Mouse (Mus musculus): ENCODE results near the gene Olfr887. TPM values are rescaled to one million over a fixed set of nuclear protein-coding genes. Genes with fewer than 3 reads are reported as not detected.

Olfr887 gene
- not detected in 2 replicates for polyA plus RNA-seq (2015; fragmentation: Nextera tagmentation; extraction: Ambion mirVana)

DNA sequence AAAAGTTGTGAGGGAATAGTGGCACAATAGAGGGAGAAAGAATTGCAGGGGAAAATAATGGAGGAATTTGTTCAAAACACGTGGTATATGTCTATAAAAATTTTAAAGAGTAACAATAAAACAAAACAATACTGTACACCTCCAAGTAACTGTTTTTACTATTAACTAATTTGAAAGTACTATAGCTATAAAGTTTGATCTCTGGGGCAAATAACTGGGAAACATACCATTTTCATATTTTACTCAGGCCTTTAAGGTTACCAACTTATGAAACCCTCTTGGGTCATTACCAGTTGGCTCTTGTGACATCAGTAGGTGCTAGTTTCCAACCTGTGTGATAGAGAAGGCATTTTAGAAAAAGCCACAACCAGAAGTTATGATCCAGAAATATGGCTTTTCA is at the start of gene Olfr887:
Gene Olfr887 (plus strand): TSS at position 301 of the 400 bp plus-strand sequence.
- H3K9me3 ChIP-seq (replicated peaks; ENCODE audit: control insufficient read depth, low read length) = no peaks in the 10 kb centered on the region
- no peak within 1 kb of the TSS for H3K4me2 ChIP-seq (ENCODE audit: low read depth, low read length)
- ATAC-seq (ENCODE audit: low read depth) = no peak
- no peaks in the 10 kb centered on the region for H3K36me3 ChIP-seq (ENCODE audit: control insufficient read depth, insufficient read depth)
- H3K4me1 ChIP-seq (ENCODE audit: control insufficient read depth, low read depth, low read length) = no peaks in the 10 kb centered on the region
- H3K4me3 ChIP-seq (ENCODE audit: low read depth, low read length) = no peak within 1 kb of the TSS
- no peak within 1 kb of the TSS for H3K9ac ChIP-seq (ENCODE audit: low read depth, low read length)
- no peak within 1 kb of the TSS for H3K27ac ChIP-seq (ENCODE audit: low read length)
- no peaks in the 10 kb centered on the region for H3K27me3 ChIP-seq (ENCODE audit: control insufficient read depth, insufficient read depth, low read depth, low read length)
- WGBS (ENCODE audit: insufficient replicate concordance) = 59% methylated on average over 1 of the region's 1 CpGs

DNA sequence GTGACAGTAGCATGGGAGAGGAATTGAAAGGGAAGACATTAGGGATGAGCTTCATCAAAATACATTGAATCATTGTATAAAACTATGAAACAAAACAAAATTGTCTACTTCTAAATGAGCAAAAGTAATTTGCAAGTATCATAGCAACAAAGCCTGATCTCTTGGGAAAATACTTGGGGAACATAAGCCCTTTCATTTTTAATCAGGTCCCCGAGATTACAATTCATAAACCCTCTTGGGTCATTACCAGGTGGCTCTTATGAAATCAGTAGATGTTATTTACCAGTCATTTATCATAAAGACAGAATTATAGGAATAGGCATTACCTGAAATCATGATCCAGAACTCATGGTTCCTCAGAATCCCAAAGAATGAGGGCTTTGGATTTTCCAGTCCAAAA is 37.6 kb upstream of the Olfr887 start, which contains the start of gene Olfr884:
Gene Olfr884 (plus strand): TSS at position 301 of the 400 bp plus-strand sequence.
- WGBS (ENCODE audit: insufficient replicate concordance) = 31% methylated on average over 1 of the region's 1 CpGs
- no peak within 1 kb of the TSS for H3K4me3 ChIP-seq (ENCODE audit: low read depth, low read length)
- H3K27ac ChIP-seq (ENCODE audit: low read length) = no peak within 1 kb of the TSS
- no peaks in the 10 kb centered on the region for H3K9me3 ChIP-seq (replicated peaks; ENCODE audit: control insufficient read depth, low read length)
- no peaks in the 10 kb centered on the region for H3K36me3 ChIP-seq (ENCODE audit: control insufficient read depth, insufficient read depth)
- H3K4me2 ChIP-seq (ENCODE audit: low read depth, low read length) = no peak within 1 kb of the TSS
- ATAC-seq (ENCODE audit: low read depth) = no peak
- H3K4me1 ChIP-seq (ENCODE audit: control insufficient read depth, low read depth, low read length) = no peaks in the 10 kb centered on the region
- no peak within 1 kb of the TSS for H3K9ac ChIP-seq (ENCODE audit: low read depth, low read length)
- no peaks in the 10 kb centered on the region for H3K27me3 ChIP-seq (ENCODE audit: control insufficient read depth, insufficient read depth, low read depth, low read length)

DNA sequence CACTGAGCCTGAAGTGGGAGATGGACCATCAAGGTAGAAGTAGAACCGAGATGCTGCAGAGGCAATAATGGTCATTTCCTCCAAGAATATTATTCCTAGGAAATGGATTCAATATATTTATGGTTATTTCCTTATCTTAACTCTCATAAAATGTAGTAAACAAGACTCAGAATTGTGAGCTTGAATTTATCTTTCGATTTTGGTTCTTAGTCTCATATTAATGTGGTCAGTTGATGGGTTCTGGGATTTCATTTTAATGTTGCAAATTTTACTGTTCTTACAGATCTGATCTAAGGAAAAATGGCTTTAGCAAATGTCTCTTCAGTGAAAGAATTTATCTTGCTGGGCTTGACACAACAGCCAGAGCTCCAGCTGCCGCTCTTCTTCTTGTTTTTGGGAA is 22.9 kb upstream of the Olfr887 start, which contains the start of gene Olfr885:
Gene Olfr885 (plus strand): TSS at position 301 of the 400 bp plus-strand sequence.
- H3K9ac ChIP-seq (ENCODE audit: low read depth, low read length) = no peak within 1 kb of the TSS
- H3K27me3 ChIP-seq (ENCODE audit: control insufficient read depth, insufficient read depth, low read depth, low read length) = no peaks in the 10 kb centered on the region
- no peak within 1 kb of the TSS for H3K27ac ChIP-seq (ENCODE audit: low read length)
- no peak for ATAC-seq (ENCODE audit: low read depth)
- no peak within 1 kb of the TSS for H3K4me3 ChIP-seq (ENCODE audit: low read depth, low read length)
- 57% methylated on average over 3 of the region's 3 CpGs for WGBS (ENCODE audit: insufficient replicate concordance)
- no peaks in the 10 kb centered on the region for H3K36me3 ChIP-seq (ENCODE audit: control insufficient read depth, insufficient read depth)
- H3K4me2 ChIP-seq (ENCODE audit: low read depth, low read length) = no peak within 1 kb of the TSS
- H3K9me3 ChIP-seq (replicated peaks; ENCODE audit: control insufficient read depth, low read length) = no peaks in the 10 kb centered on the region
- no peaks in the 10 kb centered on the region for H3K4me1 ChIP-seq (ENCODE audit: control insufficient read depth, low read depth, low read length)

DNA sequence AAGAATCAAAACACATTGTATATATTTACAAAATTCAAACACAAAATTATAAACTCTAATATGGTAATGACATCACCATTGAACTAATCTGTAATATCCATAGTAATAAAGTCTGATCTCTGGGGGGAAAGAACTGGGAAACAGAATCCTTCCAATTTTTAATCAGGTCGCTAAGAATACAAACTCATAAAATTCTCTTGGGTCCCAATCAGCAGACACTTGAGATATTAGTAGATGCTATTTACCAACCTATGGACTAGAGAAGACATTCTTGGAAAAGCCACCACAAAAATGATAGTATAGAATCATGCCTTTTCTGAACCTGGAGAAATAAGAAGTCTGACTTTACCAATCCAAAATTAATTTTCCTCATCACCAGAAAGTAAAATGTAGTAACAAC is 24.0 kb downstream of the Olfr887 start, which contains the start of gene Olfr888:
Gene Olfr888 (plus strand): TSS at position 301 of the 400 bp plus-strand sequence.
- H3K27ac ChIP-seq (ENCODE audit: low read length) = no peak within 1 kb of the TSS
- H3K4me1 ChIP-seq (ENCODE audit: control insufficient read depth, low read depth, low read length) = no peaks in the 10 kb centered on the region
- no peak within 1 kb of the TSS for H3K9ac ChIP-seq (ENCODE audit: low read depth, low read length)
- H3K9me3 ChIP-seq (replicated peaks; ENCODE audit: control insufficient read depth, low read length) = no peaks in the 10 kb centered on the region
- no peaks in the 10 kb centered on the region for H3K27me3 ChIP-seq (ENCODE audit: control insufficient read depth, insufficient read depth, low read depth, low read length)
- ATAC-seq (ENCODE audit: low read depth) = no peak
- H3K4me2 ChIP-seq (ENCODE audit: low read depth, low read length) = no peak within 1 kb of the TSS
- no peak within 1 kb of the TSS for H3K4me3 ChIP-seq (ENCODE audit: low read depth, low read length)
- no peaks in the 10 kb centered on the region for H3K36me3 ChIP-seq (ENCODE audit: control insufficient read depth, insufficient read depth)
- WGBS (ENCODE audit: insufficient replicate concordance) = 48% methylated on average over 1 of the region's 1 CpGs

DNA sequence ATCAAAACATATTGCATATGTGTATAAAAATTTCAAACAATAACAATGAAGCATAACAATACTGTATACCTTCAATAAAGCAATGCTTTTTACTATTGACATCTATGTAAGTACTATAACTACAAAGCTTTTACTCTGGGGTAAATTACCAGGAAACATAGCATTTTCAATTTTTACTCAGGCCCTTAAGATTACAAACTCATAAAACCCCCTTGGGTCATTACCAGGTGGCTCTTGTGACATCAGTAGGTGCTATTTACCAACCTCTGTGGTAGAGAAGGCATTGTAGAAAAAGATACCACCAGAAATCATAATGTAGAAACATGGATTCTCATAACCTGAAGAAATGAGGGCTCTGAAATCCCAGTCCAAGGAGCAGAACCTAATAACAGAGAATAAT is 31.0 kb downstream of the Olfr887 start, which contains the start of gene Olfr889:
Gene Olfr889 (plus strand): TSS at position 301 of the 400 bp plus-strand sequence.
- Histone ChIP-seq H3K36me3 (ENCODE audit: control insufficient read depth, insufficient read depth) (no peaks in the 10 kb centered on the region), H3K4me1 (ENCODE audit: control insufficient read depth, low read depth, low read length) (no peaks in the 10 kb centered on the region), H3K9me3 (replicated peaks; ENCODE audit: control insufficient read depth, low read length) (no peaks in the 10 kb centered on the region), H3K4me2 (ENCODE audit: low read depth, low read length) (no peak within 1 kb of the TSS), H3K27me3 (ENCODE audit: control insufficient read depth, insufficient read depth, low read depth, low read length) (no peaks in the 10 kb centered on the region), H3K27ac (ENCODE audit: low read length) (no peak within 1 kb of the TSS), H3K9ac (ENCODE audit: low read depth, low read length) (no peak within 1 kb of the TSS), H3K4me3 (ENCODE audit: low read depth, low read length) (no peak within 1 kb of the TSS)
- no peak for ATAC-seq (ENCODE audit: low read depth)

Other genes with a start within 250 kb of the Olfr887 start
- gene Olfr877, start 229.8 kb upstream of the Olfr887 start, polyA plus RNA-seq (2015; fragmentation: Nextera tagmentation; extraction: Ambion mirVana) = not detected in 2 replicates
- not detected in 2 replicates for gene Olfr145, start 187.3 kb upstream of the Olfr887 start, polyA plus RNA-seq (2015; fragmentation: Nextera tagmentation; extraction: Ambion mirVana)
- gene Olfr878, start 166.2 kb upstream of the Olfr887 start, polyA plus RNA-seq (2015; fragmentation: Nextera tagmentation; extraction: Ambion mirVana) = not detected in 2 replicates
- not detected in 2 replicates for gene Olfr881, start 92.2 kb upstream of the Olfr887 start, polyA plus RNA-seq (2015; fragmentation: Nextera tagmentation; extraction: Ambion mirVana)
- not detected in 2 replicates for gene Olfr883, start 58.3 kb upstream of the Olfr887 start, polyA plus RNA-seq (2015; fragmentation: Nextera tagmentation; extraction: Ambion mirVana)
- not detected in 2 replicates for gene Olfr884, start 37.5 kb upstream of the Olfr887 start, polyA plus RNA-seq (2015; fragmentation: Nextera tagmentation; extraction: Ambion mirVana)
- not detected in 2 replicates for gene Olfr885, start 22.8 kb upstream of the Olfr887 start, polyA plus RNA-seq (2015; fragmentation: Nextera tagmentation; extraction: Ambion mirVana)
- not detected in 2 replicates for gene Olfr888, start 24.1 kb downstream of the Olfr887 start, polyA plus RNA-seq (2015; fragmentation: Nextera tagmentation; extraction: Ambion mirVana)
- gene Olfr889, start 31.1 kb downstream of the Olfr887 start, polyA plus RNA-seq (2015; fragmentation: Nextera tagmentation; extraction: Ambion mirVana) = 0.06 and 0.12 TPM in 2 replicates
- gene Olfr890, start 58.4 kb downstream of the Olfr887 start, polyA plus RNA-seq (2015; fragmentation: Nextera tagmentation; extraction: Ambion mirVana) = not detected in 2 replicates
- not detected in 2 replicates for gene Olfr891, start 96.7 kb downstream of the Olfr887 start, polyA plus RNA-seq (2015; fragmentation: Nextera tagmentation; extraction: Ambion mirVana)
- gene Olfr893, start 124.3 kb downstream of the Olfr887 start, polyA plus RNA-seq (2015; fragmentation: Nextera tagmentation; extraction: Ambion mirVana) = not detected in 2 replicates
- not detected in 2 replicates for gene Olfr894, start 134.0 kb downstream of the Olfr887 start, polyA plus RNA-seq (2015; fragmentation: Nextera tagmentation; extraction: Ambion mirVana)
- gene Olfr143, start 168.7 kb downstream of the Olfr887 start, polyA plus RNA-seq (2015; fragmentation: Nextera tagmentation; extraction: Ambion mirVana) = not detected in 2 replicates
- not detected in 2 replicates for gene Olfr895, start 183.8 kb downstream of the Olfr887 start, polyA plus RNA-seq (2015; fragmentation: Nextera tagmentation; extraction: Ambion mirVana)
- gene Olfr896-ps1, start 207.0 kb downstream of the Olfr887 start, polyA plus RNA-seq (2015; fragmentation: Nextera tagmentation; extraction: Ambion mirVana) = not detected in 2 replicates
- gene Olfr25, start 245.0 kb downstream of the Olfr887 start, polyA plus RNA-seq (2015; fragmentation: Nextera tagmentation; extraction: Ambion mirVana) = not detected in 2 replicates